18 mouse cellular contexts compared by ENCODE assay signal in genomic region chr2:18956945-18957344, GRCm38 (mm10). TPM values are rescaled to one million over a fixed set of nuclear protein-coding genes. Genes with fewer than 3 reads are reported as not detected.
DNase-seq lines count a peak whose midpoint lies in the region; ATAC-seq and TF ChIP-seq lines count a peak whose summit lies in the region.
"Had no signal": no experiment of that assay in that cellular context is flagged by ENCODE, and none has a peak within 500 bp of the region (broad histone marks: within the 10 kb centered on the region; RNA-seq: fewer than 3 reads in every experiment).

No protein-coding gene starts in this region.

- H3K4me1 ChIP-seq in heart, embryonic 15.5 days (replicated peaks): peaks cover 52% of the 10 kb centered on the region
- peaks cover 51% of the 10 kb centered on the region for H3K4me1 ChIP-seq in spleen, adult 2 months (ENCODE audit: control insufficient read depth, insufficient read depth, insufficient read length)
- H3K4me1 ChIP-seq in liver, embryonic 13.5 days (replicated peaks): peaks cover 94% of the 10 kb centered on the region
- peaks cover 57% of the 10 kb centered on the region for H3K4me1 ChIP-seq in forebrain, embryonic 10.5 days

- no peaks in the 10 kb centered on the region for H3K27me3 ChIP-seq in heart, embryonic 15.5 days
- H3K27me3 ChIP-seq in spleen, adult 2 months (ENCODE audit: control insufficient read depth, insufficient read depth, low read length): no peaks in the 10 kb centered on the region
- H3K27me3 ChIP-seq in liver, embryonic 13.5 days: no peaks in the 10 kb centered on the region
- no peaks in the 10 kb centered on the region for H3K27me3 ChIP-seq in forebrain, embryonic 10.5 days (ENCODE audit: poor library complexity, severe bottlenecking)
- H3K27me3 ChIP-seq: forebrain, embryonic 12.5 days; hindbrain, embryonic 12.5 days; kidney, embryonic 15.5 days; limb, embryonic 15.5 days; midbrain, embryonic 12.5 days; neural tube, embryonic 15.5 days had no signal

- no peak for DNase-seq in heart, postnatal 4 days
- no peak for DNase-seq in spleen, adult 2 months (ENCODE audit: low read depth in 1 of 2, low spot score in 2 of 2)
- DNase-seq in spleen, postnatal 14 days (ENCODE audit: low spot score in 2 of 2): no peak
- DNase-seq in liver, embryonic 13.5 days: no peak
- no peak for DNase-seq in forebrain, embryonic 10.5 days (ENCODE audit: extremely low spot score, low spot score)
- no peak for DNase-seq in urinary bladder, postnatal 14 days (ENCODE audit: low spot score)
- DNase-seq: cerebellum, postnatal 14 days; gastrocnemius, postnatal 10 days; layer of hippocampus, postnatal 36 days; lung, postnatal 36 days had no signal

- H3K9me3 ChIP-seq in heart, embryonic 15.5 days (replicated peaks): no peaks in the 10 kb centered on the region
- H3K9me3 ChIP-seq in liver, embryonic 13.5 days (replicated peaks): no peaks in the 10 kb centered on the region
- H3K9me3 ChIP-seq in forebrain, embryonic 10.5 days: no peaks in the 10 kb centered on the region
- H3K9me3 ChIP-seq: forebrain, embryonic 12.5 days; G1E; hindbrain, embryonic 12.5 days; kidney, embryonic 15.5 days; limb, embryonic 15.5 days; midbrain, embryonic 12.5 days; neural tube, embryonic 15.5 days had no signal

- no peak for TF ChIP-seq CTCF in spleen, adult 2 months (IDR thresholded peaks at IDR 0.05; ENCODE audit: extremely low read depth, insufficient read depth, insufficient read length, insufficient replicate concordance)

- WGBS in heart, embryonic 15.5 days: 23% methylated on average over 7 of the region's 7 CpGs
- WGBS in spleen, adult 2 months: 8% methylated on average over 7 of the region's 7 CpGs
- 8% methylated on average over 7 of the region's 7 CpGs for WGBS in liver, embryonic 13.5 days (ENCODE audit: insufficient replicate concordance)
- 48% methylated on average over 7 of the region's 7 CpGs for WGBS in forebrain, embryonic 10.5 days

- H3K4me2 ChIP-seq in heart, embryonic 15.5 days: peak overlapping the region; percentile 42
- H3K4me2 ChIP-seq in liver, embryonic 13.5 days: peak overlapping the region; percentile 37
- H3K4me2 ChIP-seq: forebrain, embryonic 12.5 days; hindbrain, embryonic 12.5 days; kidney, embryonic 15.5 days; limb, embryonic 15.5 days; midbrain, embryonic 12.5 days; neural tube, embryonic 15.5 days had no signal

- H3K36me3 ChIP-seq in heart, embryonic 15.5 days: no peaks in the 10 kb centered on the region
- H3K36me3 ChIP-seq in spleen, adult 2 months (ENCODE audit: control insufficient read depth, insufficient read depth, low read length): no peaks in the 10 kb centered on the region
- no peaks in the 10 kb centered on the region for H3K36me3 ChIP-seq in liver, embryonic 13.5 days
- no peaks in the 10 kb centered on the region for H3K36me3 ChIP-seq in forebrain, embryonic 10.5 days (replicated peaks)
- H3K36me3 ChIP-seq: forebrain, embryonic 12.5 days; hindbrain, embryonic 12.5 days; kidney, embryonic 15.5 days; limb, embryonic 15.5 days; midbrain, embryonic 12.5 days; neural tube, embryonic 15.5 days had no signal

- no peak overlapping the region for H3K9ac ChIP-seq in heart, embryonic 15.5 days
- 0 out of 2 replicates have a peak overlapping the region, but pooled peaks have one; percentile 19 for H3K9ac ChIP-seq in liver, embryonic 13.5 days
- H3K9ac ChIP-seq: forebrain, embryonic 12.5 days; hindbrain, embryonic 12.5 days; kidney, embryonic 15.5 days; limb, embryonic 15.5 days; midbrain, embryonic 12.5 days; neural tube, embryonic 15.5 days had no signal

- no peak for TF ChIP-seq POLR2A in spleen, adult 2 months (IDR thresholded peaks at IDR 0.05; ENCODE audit: low read depth, low read length)

- no peak overlapping the region for H3K4me3 ChIP-seq in heart, embryonic 15.5 days
- H3K4me3 ChIP-seq in spleen, adult 2 months (ENCODE audit: extremely low read depth, insufficient read depth, insufficient read length): no peak overlapping the region
- H3K4me3 ChIP-seq in liver, embryonic 13.5 days (replicated peaks): no peak overlapping the region
- no peak overlapping the region for H3K4me3 ChIP-seq in forebrain, embryonic 10.5 days
- H3K4me3 ChIP-seq: forebrain, embryonic 12.5 days; hindbrain, embryonic 12.5 days; kidney, embryonic 15.5 days; limb, embryonic 15.5 days; midbrain, embryonic 12.5 days; neural tube, embryonic 15.5 days had no signal

- H3K27ac ChIP-seq in heart, embryonic 15.5 days: peak overlapping the region; percentile 58
- peak overlapping the region; percentile 58 for H3K27ac ChIP-seq in spleen, adult 2 months (ENCODE audit: insufficient read depth, low read length)
- H3K27ac ChIP-seq in liver, embryonic 13.5 days: peak overlapping the region; percentile 77
- H3K27ac ChIP-seq in forebrain, embryonic 10.5 days: no peak overlapping the region
- H3K27ac ChIP-seq: forebrain, embryonic 12.5 days; hindbrain, embryonic 12.5 days; kidney, embryonic 15.5 days; limb, embryonic 15.5 days; midbrain, embryonic 12.5 days; neural tube, embryonic 15.5 days had no signal

- ATAC-seq in heart, embryonic 15.5 days (replicated peaks; ENCODE audit: insufficient number of reproducible peaks, insufficient read depth, low FRiP score, low read depth): peak; percentile 28; the same call in 1 of the 2 replicates
- no peak; the same call in 1 of the 2 replicates for ATAC-seq in liver, embryonic 13.5 days (ENCODE audit: low read depth)

RNA-seq across cellular contexts. Expression of gene Pip4k2a, which starts 41.0 kb away (rescaled TPM):
- polyA plus RNA-seq in heart, embryonic 15.5 days (2015; fragmentation: Nextera tagmentation; extraction: Ambion mirVana): 6.1 and 9.1 TPM in 2 replicates
- 1 to 10 TPM; 7.9 to 8.1 TPM for total RNA-seq in heart, postnatal 4 days (2021)
- polyA plus RNA-seq in spleen, adult 2 months (2012; rRNA removed): 21.4 and 21.8 TPM in 2 replicates
- 15.8 and 18.8 TPM in 2 replicates for polyA plus RNA-seq in liver, embryonic 13.5 days (2015; fragmentation: Nextera tagmentation; extraction: Ambion mirVana)
- polyA plus RNA-seq in forebrain, embryonic 10.5 days (2016; fragmentation: Nextera tagmentation; extraction: Ambion mirVana): 6.6 and 7.5 TPM in 2 replicates

RNA-seq across cellular contexts. Expression of gene 4930426L09Rik, which starts 41.2 kb away (rescaled TPM):
- 0.16 and 0.30 TPM in 2 replicates for polyA plus RNA-seq in heart, embryonic 15.5 days (2015; fragmentation: Nextera tagmentation; extraction: Ambion mirVana)
- total RNA-seq in heart, postnatal 4 days (2021): under 1 TPM; 0.36 to 0.48 TPM
- 0.69 and 1.2 TPM in 2 replicates for polyA plus RNA-seq in spleen, adult 2 months (2012; rRNA removed)
- 0.17 and 0.22 TPM in 2 replicates for polyA plus RNA-seq in liver, embryonic 13.5 days (2015; fragmentation: Nextera tagmentation; extraction: Ambion mirVana)
- 0.14 and 0.31 TPM in 2 replicates for polyA plus RNA-seq in forebrain, embryonic 10.5 days (2016; fragmentation: Nextera tagmentation; extraction: Ambion mirVana)
